Mouse (Mus musculus) adrenal gland, postnatal 10 days (tissue): Measurements from ENCODE around the gene Ptpn21. TPM values are rescaled to one million over a fixed set of nuclear protein-coding genes. Genes with fewer than 3 reads are reported as not detected.

Experiments used
- DNase-seq: peaks from one replicate; pipeline ENCODE4 v3.0.0; 2021; ENCODE audit warnings: mixed read lengths
- total RNA-seq, 2 experiments: library from RNA; stranded (reverse); gene quantifications; 2 replicates each; pipeline ENCODE4 v1.2.3; 2021

The Ptpn21 gene
- total RNA-seq, 2 experiments from 2014 or later: 17.5 to 22.7 TPM

GRCm38 (mm10) chr12:98662617-98663016 lies 74.6 kb downstream of the Ptpn21 start:
- DNase-seq: no peak

GRCm38 (mm10) chr12:98656873-98657272 lies 80.3 kb downstream of the Ptpn21 start:
- DNase-seq: no peak

- DNase-seq: no peak
These were observed 92.4 kb downstream of the Ptpn21 start for GRCm38 (mm10) chr12:98644852-98645251.

- no peak for DNase-seq
These were observed 108.8 kb downstream of the Ptpn21 start for GRCm38 (mm10) chr12:98628260-98628970.

GRCm38 (mm10) chr12:98627392-98628259 lies 109.6 kb downstream of the Ptpn21 start, which contains the start of gene Spata7:
Spata7 (plus strand) TSS chr12:98628157.
- peak; percentile 91 for DNase-seq

Other genes starting within 250 kb of the Ptpn21 start
- gene Kcnk10, start 159.1 kb downstream of the Ptpn21 start, total RNA-seq: 1 to 10 TPM in 1 of 2 experiments, under 1 TPM in 1; 0.81 to 1.9 TPM
- 10 to 100 TPM in 1 of 2 experiments, 1 to 10 TPM in 1; 7.7 to 10.8 TPM for gene Spata7, start 109.2 kb downstream of the Ptpn21 start, total RNA-seq
- gene Zc3h14, start 9.6 kb upstream of the Ptpn21 start, total RNA-seq: 10 to 100 TPM; 74.9 to 84.4 TPM
- gene Eml5, start 164.1 kb upstream of the Ptpn21 start, total RNA-seq: 10 to 100 TPM; 14.1 to 32.0 TPM
- gene Ttc8, start 183.2 kb upstream of the Ptpn21 start, total RNA-seq: 10 to 100 TPM; 17.4 to 25.8 TPM